Mouse (Mus musculus): Measurements from ENCODE around the gene AI661453.

DNA sequence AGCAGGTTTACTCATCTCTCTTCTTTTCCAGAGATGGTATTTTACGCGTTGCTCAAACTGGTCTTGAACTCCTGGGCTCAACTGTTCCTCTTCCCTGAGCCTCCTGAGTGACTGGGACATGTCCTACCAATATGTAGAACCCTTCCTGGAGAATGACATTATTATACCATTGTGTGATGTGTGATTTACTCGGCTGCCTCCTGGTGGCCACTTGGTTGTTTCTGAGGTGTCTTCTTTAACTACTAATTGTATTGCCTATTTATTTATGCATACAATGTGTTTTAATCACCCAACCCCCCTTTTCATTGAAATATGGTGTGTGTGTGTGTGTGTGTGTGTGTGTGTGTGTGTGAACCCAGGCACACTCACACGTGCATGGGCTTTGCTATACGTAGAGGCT, 5.6 kb upstream of the AI661453 start:
- no peak for TF ChIP-seq CTCF (IDR thresholded peaks at IDR 0.05; ENCODE audit: low read depth, low read length)
- no peak for TF ChIP-seq POLR2A (IDR thresholded peaks at IDR 0.05; ENCODE audit: borderline replicate concordance, low read depth, low read length)

Data from bone marrow macrophage, adult 2 months (primary cell).